Comparison of ENCODE assay signal across 18 mouse cellular contexts in genomic region chr6:94818220-94818619, GRCm38 (mm10).
DNase-seq lines count a peak whose midpoint lies in the region; ATAC-seq and TF ChIP-seq lines count a peak whose summit lies in the region.
"Had no signal": no experiment of that assay in that cellular context is flagged by ENCODE, and none has a peak within 500 bp of the region (broad histone marks: within the 10 kb centered on the region; RNA-seq: fewer than 3 reads in every experiment).

No protein-coding gene starts in this region.

- H3K27ac ChIP-seq in midbrain, embryonic 11.5 days (ENCODE audit: low read depth, low read length), result no peak overlapping the region
- H3K27ac ChIP-seq in midbrain, embryonic 13.5 days, result no peak overlapping the region
- H3K27ac ChIP-seq in stomach, embryonic 15.5 days, result 0 out of 2 replicates have a peak overlapping the region, but pooled peaks have one; percentile 46
- no peak overlapping the region for H3K27ac ChIP-seq in stomach, postnatal 0 days (replicated peaks)
- H3K27ac ChIP-seq: embryonic facial prominence, embryonic 13.5 days; forebrain, embryonic 13.5 days had no signal

- H3K36me3 ChIP-seq in midbrain, embryonic 11.5 days (ENCODE audit: control insufficient read depth, insufficient read depth, low read length), result no peaks in the 10 kb centered on the region
- H3K36me3 ChIP-seq in midbrain, embryonic 13.5 days, result no peaks in the 10 kb centered on the region
- no peaks in the 10 kb centered on the region for H3K36me3 ChIP-seq in stomach, embryonic 15.5 days
- H3K36me3 ChIP-seq in stomach, postnatal 0 days (ENCODE audit: control insufficient read depth, insufficient read depth, low read length), result no peaks in the 10 kb centered on the region
- H3K36me3 ChIP-seq: embryonic facial prominence, embryonic 13.5 days had no signal

- 66% methylated on average over 6 of the region's 6 CpGs for WGBS in midbrain, embryonic 11.5 days
- 65% methylated on average over 6 of the region's 6 CpGs for WGBS in midbrain, embryonic 13.5 days
- WGBS in stomach, embryonic 15.5 days, result 33% methylated on average over 6 of the region's 6 CpGs
- WGBS in stomach, postnatal 0 days, result 28% methylated on average over 6 of the region's 6 CpGs

- TF ChIP-seq EP300 in stomach, postnatal 0 days (optimal IDR thresholded peaks at IDR 0.05), result no peak

- H3K27me3 ChIP-seq in midbrain, embryonic 11.5 days (ENCODE audit: control insufficient read depth, insufficient read depth, low read length), result no peaks in the 10 kb centered on the region
- H3K27me3 ChIP-seq in midbrain, embryonic 13.5 days, result no peaks in the 10 kb centered on the region
- H3K27me3 ChIP-seq in stomach, embryonic 15.5 days (replicated peaks), result no peaks in the 10 kb centered on the region
- no peaks in the 10 kb centered on the region for H3K27me3 ChIP-seq in stomach, postnatal 0 days (ENCODE audit: control insufficient read depth, insufficient read depth, low read length)
- H3K27me3 ChIP-seq: forebrain, embryonic 13.5 days had no signal

- ATAC-seq in midbrain, embryonic 11.5 days (ENCODE audit: low FRiP score), result no peak
- ATAC-seq in midbrain, embryonic 13.5 days, result no peak
- no peak for ATAC-seq in stomach, embryonic 15.5 days (ENCODE audit: insufficient read depth, low FRiP score, low read depth)
- ATAC-seq in stomach, postnatal 0 days (ENCODE audit: low FRiP score, low TSS enrichment), result 0 out of 2 replicates have a peak, but pooled peaks have one; percentile 47
- ATAC-seq: forebrain, embryonic 13.5 days; forebrain, embryonic 16.5 days had no signal

- H3K4me2 ChIP-seq in midbrain, embryonic 11.5 days, result no peak overlapping the region
- H3K4me2 ChIP-seq in midbrain, embryonic 13.5 days (replicated peaks), result no peak overlapping the region
- H3K4me2 ChIP-seq in stomach, embryonic 15.5 days, result no peak overlapping the region
- H3K4me2 ChIP-seq in stomach, postnatal 0 days (replicated peaks; ENCODE audit: low read depth), result no peak overlapping the region
- H3K4me2 ChIP-seq: embryonic facial prominence, embryonic 13.5 days; forebrain, embryonic 13.5 days had no signal

- peak; percentile 56 for DNase-seq in midbrain, embryonic 11.5 days (ENCODE audit: low spot score, missing footprints)
- no peak for DNase-seq in stomach, postnatal 0 days (ENCODE audit: low spot score)
- no peak for DNase-seq in testis, postnatal 14 days (ENCODE audit: low spot score)
- DNase-seq in kidney, adult 11 months, result no peak
- DNase-seq: adrenal gland, adult 2 months; adrenal gland, postnatal 10 days; adrenal gland, postnatal 25 days; cerebellum, adult 11 months; cerebellum, adult 18-20 months; cerebellum, adult 8-10 months; cerebellum, adult 9-11 months; cerebellum, postnatal 14 days; cerebellum, postnatal 36 days had no signal

- TF ChIP-seq CTCF in stomach, postnatal 0 days (IDR thresholded peaks at IDR 0.05; ENCODE audit: low read depth), result no peak

- no peak overlapping the region for H3K9ac ChIP-seq in midbrain, embryonic 11.5 days (ENCODE audit: low read length)
- H3K9ac ChIP-seq in midbrain, embryonic 13.5 days (replicated peaks), result no peak overlapping the region
- H3K9ac ChIP-seq in stomach, embryonic 15.5 days, result no peak overlapping the region
- H3K9ac ChIP-seq in stomach, postnatal 0 days (ENCODE audit: low read length), result no peak overlapping the region
- H3K9ac ChIP-seq: embryonic facial prominence, embryonic 13.5 days; forebrain, embryonic 13.5 days had no signal

- no peaks in the 10 kb centered on the region for H3K9me3 ChIP-seq in midbrain, embryonic 11.5 days (ENCODE audit: control insufficient read depth, low read length)
- H3K9me3 ChIP-seq in midbrain, embryonic 13.5 days, result no peaks in the 10 kb centered on the region
- no peaks in the 10 kb centered on the region for H3K9me3 ChIP-seq in stomach, embryonic 15.5 days
- H3K9me3 ChIP-seq in stomach, postnatal 0 days (ENCODE audit: control insufficient read depth, low read length), result no peaks in the 10 kb centered on the region
- H3K9me3 ChIP-seq: embryonic facial prominence, embryonic 13.5 days; forebrain, embryonic 13.5 days had no signal

- peaks cover 3% of the 10 kb centered on the region; the same call in 1 of the 2 replicates for H3K4me1 ChIP-seq in midbrain, embryonic 11.5 days (ENCODE audit: control insufficient read depth, insufficient read depth, low read length)
- H3K4me1 ChIP-seq in midbrain, embryonic 13.5 days (replicated peaks), result peaks cover 13% of the 10 kb centered on the region
- H3K4me1 ChIP-seq in stomach, embryonic 15.5 days, result no peaks in the 10 kb centered on the region; the same call in 1 of the 2 replicates
- H3K4me1 ChIP-seq in stomach, postnatal 0 days (replicated peaks; ENCODE audit: control insufficient read depth, insufficient read depth), result no peaks in the 10 kb centered on the region
- H3K4me1 ChIP-seq: forebrain, embryonic 13.5 days had no signal

- no peak overlapping the region for H3K4me3 ChIP-seq in midbrain, embryonic 11.5 days (ENCODE audit: low read depth, low read length)
- H3K4me3 ChIP-seq in midbrain, embryonic 13.5 days (replicated peaks), result no peak overlapping the region
- no peak overlapping the region for H3K4me3 ChIP-seq in stomach, embryonic 15.5 days (replicated peaks)
- no peak overlapping the region for H3K4me3 ChIP-seq in stomach, postnatal 0 days (ENCODE audit: low read depth, low read length)
- H3K4me3 ChIP-seq: embryonic facial prominence, embryonic 13.5 days; forebrain, embryonic 13.5 days had no signal
